In the genomic region with DNA sequence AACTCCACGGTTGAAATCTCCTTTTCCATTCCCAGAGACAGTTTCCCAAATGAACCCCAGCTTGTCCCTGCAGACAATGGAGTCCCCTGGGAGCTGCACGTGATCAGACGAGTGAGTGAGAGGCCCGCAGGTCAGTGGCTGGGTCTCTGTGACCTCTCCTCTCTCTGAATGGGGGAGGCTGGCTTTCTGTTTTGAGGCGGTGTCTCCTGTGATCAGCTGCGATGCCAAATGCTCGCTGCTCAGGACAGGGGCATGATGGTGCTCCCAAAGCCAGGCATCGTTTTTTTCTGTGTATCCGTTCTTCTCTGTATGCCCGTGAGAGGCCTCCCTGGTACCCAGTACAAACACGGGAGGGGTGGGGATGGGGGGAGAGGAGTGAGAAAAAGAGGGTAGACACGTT, we compare ENCODE assay signal across 9 mouse cellular contexts.
DNase-seq lines count a peak whose midpoint lies in the region; ATAC-seq lines count a peak whose summit lies in the region.
"Had no signal": no experiment of that assay in that cellular context is flagged by ENCODE, and none has a peak within 500 bp of the region (broad histone marks: within the 10 kb centered on the region; RNA-seq: fewer than 3 reads in every experiment).

No protein-coding gene starts in this region.

- no peak overlapping the region for H3K4me3 ChIP-seq in embryonic facial prominence, embryonic 11.5 days (ENCODE audit: low read depth, low read length)
- H3K4me3 ChIP-seq in limb, embryonic 13.5 days, result no peak overlapping the region
- H3K4me3 ChIP-seq: liver, embryonic 15.5 days had no signal

- H3K9ac ChIP-seq in embryonic facial prominence, embryonic 11.5 days (replicated peaks; ENCODE audit: low read length), result peak overlapping the region; percentile 10; the same call in 1 of the 2 replicates
- H3K9ac ChIP-seq in limb, embryonic 13.5 days, result peak overlapping the region; percentile 15; the same call in 1 of the 2 replicates
- H3K9ac ChIP-seq: liver, embryonic 15.5 days had no signal

- peak; percentile 83 for DNase-seq in ES-CJ7 (ENCODE audit: low read depth, low spot score)
- peak; percentile 74 for DNase-seq in embryonic facial prominence, embryonic 11.5 days (ENCODE audit: low spot score)
- DNase-seq in heart, postnatal 4 days, result peak; percentile 52
- no peak for DNase-seq in gastrocnemius, postnatal 4 days (ENCODE audit: low spot score in 2 of 2)
- DNase-seq in spleen, postnatal 14 days (ENCODE audit: low spot score in 2 of 2), result no peak
- no peak for DNase-seq in spleen, adult 12 weeks (ENCODE audit: low spot score)
- no peak for DNase-seq in layer of hippocampus, postnatal 25 days (ENCODE audit: extremely low spot score in 1 of 2, low spot score in 1 of 2)

- H3K4me2 ChIP-seq in embryonic facial prominence, embryonic 11.5 days (ENCODE audit: low read depth, low read length), result peak overlapping the region; percentile 17; the same call in 1 of the 2 replicates
- peak overlapping the region; percentile 39 for H3K4me2 ChIP-seq in limb, embryonic 13.5 days (replicated peaks)
- H3K4me2 ChIP-seq: liver, embryonic 15.5 days had no signal

- 5% methylated on average over 12 of the region's 12 CpGs for WGBS in embryonic facial prominence, embryonic 11.5 days
- WGBS in limb, embryonic 13.5 days, result 15% methylated on average over 12 of the region's 12 CpGs

- peak overlapping the region; percentile 28; the same call in 1 of the 2 replicates for H3K27ac ChIP-seq in embryonic facial prominence, embryonic 11.5 days (replicated peaks; ENCODE audit: low read depth, low read length)
- no peak overlapping the region for H3K27ac ChIP-seq in limb, embryonic 13.5 days
- H3K27ac ChIP-seq: liver, embryonic 15.5 days had no signal

- no peaks in the 10 kb centered on the region for H3K4me1 ChIP-seq in embryonic facial prominence, embryonic 11.5 days (ENCODE audit: control insufficient read depth, insufficient read depth, low read length)
- H3K4me1 ChIP-seq in limb, embryonic 13.5 days, result peaks cover 21% of the 10 kb centered on the region
- H3K4me1 ChIP-seq: liver, embryonic 15.5 days had no signal

- no peaks in the 10 kb centered on the region; the same call in 1 of the 2 replicates for H3K27me3 ChIP-seq in embryonic facial prominence, embryonic 11.5 days (ENCODE audit: control insufficient read depth, insufficient read depth, low read length)
- H3K27me3 ChIP-seq in limb, embryonic 13.5 days, result no peaks in the 10 kb centered on the region
- H3K27me3 ChIP-seq: liver, embryonic 15.5 days had no signal

- H3K9me3 ChIP-seq in embryonic facial prominence, embryonic 11.5 days (replicated peaks; ENCODE audit: control insufficient read depth, low read length), result no peaks in the 10 kb centered on the region
- H3K9me3 ChIP-seq in limb, embryonic 13.5 days, result no peaks in the 10 kb centered on the region
- H3K9me3 ChIP-seq: liver, embryonic 15.5 days had no signal

- no peaks in the 10 kb centered on the region for H3K36me3 ChIP-seq in embryonic facial prominence, embryonic 11.5 days (replicated peaks; ENCODE audit: control insufficient read depth, insufficient read depth, low read depth, low read length)
- H3K36me3 ChIP-seq in limb, embryonic 13.5 days, result no peaks in the 10 kb centered on the region
- H3K36me3 ChIP-seq: liver, embryonic 15.5 days had no signal

- peak; percentile 48 for ATAC-seq in embryonic facial prominence, embryonic 11.5 days (replicated peaks; ENCODE audit: insufficient number of reproducible peaks, low FRiP score, low TSS enrichment, low read depth)
- no peak for ATAC-seq in limb, embryonic 13.5 days (ENCODE audit: low FRiP score, low read depth)

Comparison
In these comparisons a context has a peak if more than half of its experiments do, and no peak if none do; other contexts are left out.
1. DNase-seq: peak in ES-CJ7 (single experiment), embryonic facial prominence, embryonic 11.5 days (single experiment) and heart, postnatal 4 days (single experiment); none in gastrocnemius, postnatal 4 days (0 of 2), spleen, postnatal 14 days (0 of 2), spleen, adult 12 weeks (single experiment) and layer of hippocampus, postnatal 25 days (0 of 2).